Mouse (Mus musculus) c-Kit-positive CD71-positive TER-119-positive erythroid progenitor cells, embryonic 14.5 days (primary cell): ENCODE measurements at regions not wholly inside any gene's neighbourhood (a gene's known extent, or its start where the extent isn't known, plus 50 kb on each side); places are given as distances from the start of the nearest gene placed in this dataset.

Experiments used
- DNase-seq: peaks from one replicate; pipeline ENCODE4 v3.0.0-alpha.2; 2013; ENCODE audit warnings: low spot score

DNA sequence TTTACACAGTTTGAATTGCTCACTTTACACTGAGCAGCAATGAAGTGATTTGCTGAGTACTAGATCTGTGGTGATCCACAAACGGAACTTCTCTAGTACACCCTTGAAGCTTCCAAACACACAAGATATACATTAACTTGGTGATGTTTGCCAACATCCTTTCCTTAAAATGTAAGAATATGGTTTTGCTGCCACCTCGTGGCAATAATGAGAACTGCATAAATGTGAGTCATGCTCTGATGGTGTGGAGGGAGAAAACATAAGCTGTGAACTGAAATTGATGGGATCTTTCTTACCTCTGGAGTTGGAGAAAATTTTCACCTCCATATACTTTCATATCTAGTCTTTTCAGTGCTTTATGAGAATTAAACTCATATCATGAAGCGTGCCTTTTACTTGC is 51.6 kb downstream of the Bex3 start:
- DNase-seq = peak; percentile 58

DNA sequence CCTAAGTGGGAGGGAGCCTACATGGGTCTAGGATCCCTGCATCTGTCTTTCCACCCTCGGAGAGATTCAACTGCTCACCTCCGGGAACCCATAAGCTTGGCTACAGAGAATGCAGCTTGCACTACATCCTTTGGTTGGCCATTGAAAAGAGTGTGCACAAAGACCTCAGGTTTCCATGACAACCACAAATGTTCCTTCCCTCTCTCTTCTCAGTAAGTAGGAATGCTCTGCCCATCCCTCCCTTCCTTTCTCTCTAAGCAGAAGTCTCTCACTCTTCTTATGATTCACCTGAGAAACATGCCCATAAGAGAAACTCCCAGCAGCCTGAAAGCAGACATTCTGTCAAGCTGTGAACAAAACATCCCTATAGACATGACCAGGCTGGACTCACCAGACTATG is 95.8 kb downstream of the Bex3 start:
- no peak for DNase-seq
